Mouse (Mus musculus): Measurements from ENCODE around the gene Efnb2.

- TF ChIP-seq CTCF (IDR thresholded peaks at IDR 0.05 in 2 of 3, conservative IDR thresholded peaks at IDR 0.05 in 1 of 3; ENCODE audit: control insufficient read depth in 1 of 3, insufficient read depth in 1 of 3, low read depth in 2 of 3, low read length in 3 of 3, poor library complexity in 1 of 3, severe bottlenecking in 1 of 3) (no peak), CHD2 (IDR thresholded peaks at IDR 0.05; ENCODE audit: low read length) (no peak), BHLHE40 (IDR thresholded peaks at IDR 0.05; ENCODE audit: borderline replicate concordance, low read depth, low read length) (no peak), TCF12 (IDR thresholded peaks at IDR 0.05; ENCODE audit: low read depth, low read length) (no peak), MEF2A (IDR thresholded peaks at IDR 0.05; ENCODE audit: extremely low read depth, insufficient replicate concordance, low read depth, low read length, poor library complexity, severe bottlenecking) (no peak), POLR2A (IDR thresholded peaks at IDR 0.05; ENCODE audit: control insufficient read depth in 1 of 2, insufficient read depth in 1 of 2, low read depth in 1 of 2, low read length in 2 of 2, poor library complexity in 1 of 2) (no peak), UBTF (IDR thresholded peaks at IDR 0.05; ENCODE audit: borderline replicate concordance, insufficient read depth, low read depth, low read length) (no peak)
Measured at GRCm38 (mm10) chr8:8576833-8577232, 84.2 kb downstream of the Efnb2 start.

All from MEL (cell line).